Mouse (Mus musculus) liver, adult 2 months (tissue): Measurements from ENCODE around the gene Pnpla5. TPM values are rescaled to one million over a fixed set of nuclear protein-coding genes. Genes with fewer than 3 reads are reported as not detected.

Source experiments
- DNase-seq: peaks from one replicate; pipeline ENCODE4 v3.0.0-alpha.2; 2011; ENCODE audit warnings: low read depth, low spot score; ENCODE audit errors: extremely low read depth
- H3K27ac ChIP-seq: fragments of 200-500 bp; replicated peaks from 2 replicates; pipeline ENCODE4 v1.5.1; 2012; ENCODE audit warnings: low read depth, mild to moderate bottlenecking, control low read depth, inconsistent platforms, low read length; ENCODE audit not compliant: insufficient read depth
- H3K27me3 ChIP-seq: fragments of 200-500 bp; 2 replicates; pipeline ENCODE4 v1.6.1; 2012; ENCODE audit warnings: mild to moderate bottlenecking, moderate library complexity, low read length, inconsistent platforms; ENCODE audit not compliant: control insufficient read depth, insufficient read depth
- H3K36me3 ChIP-seq: fragments of 200-500 bp; 2 replicates; pipeline ENCODE4 v1.6.1; 2012; ENCODE audit warnings: low read length, inconsistent platforms; ENCODE audit not compliant: control insufficient read depth, insufficient read depth
- H3K4me1 ChIP-seq: fragments of 200-500 bp; 2 replicates; pipeline ENCODE4 v1.6.1; 2011; ENCODE audit warnings: low read length; ENCODE audit not compliant: control insufficient read depth, insufficient read depth
- H3K4me3 ChIP-seq: fragments of 200-500 bp; 2 replicates; pipeline ENCODE4 v1.5.1; 2011; ENCODE audit warnings: low read depth, mild to moderate bottlenecking, control low read depth, low read length, moderate library complexity; ENCODE audit not compliant: insufficient read depth
- H3K79me2 ChIP-seq: fragments of 200-500 bp; 2 replicates; pipeline ENCODE4 v1.6.1; 2012; ENCODE audit warnings: inconsistent platforms, mild to moderate bottlenecking, low read length, moderate library complexity; ENCODE audit not compliant: control insufficient read depth, insufficient read depth
- H3K9ac ChIP-seq: fragments of 200-500 bp; 2 replicates; pipeline ENCODE4 v1.6.1; 2012; ENCODE audit warnings: low read depth, mild to moderate bottlenecking, control low read depth, inconsistent platforms, low read length
- CTCF ChIP-seq: fragments of 200-500 bp; IDR thresholded peaks from 2 replicates; pipeline ENCODE4 v1.5.1; 2011; ENCODE audit warnings: low read depth, low read length, control low read depth
- POLR2A ChIP-seq: fragments of 200-500 bp; IDR thresholded peaks from 2 replicates; pipeline ENCODE4 v1.6.1; 2011; ENCODE audit warnings: low read length, control low read depth; ENCODE audit not compliant: insufficient read depth; ENCODE audit errors: extremely low read depth
- WGBS: fragments of 180-500 bp; shearing (Covaris S2); methylation state at CpG from one replicate; pipeline ENCODE4 v1.1.7; 2018; 5-methylcytosine and 5-hydroxymethylcytosine counted together
- polyA plus RNA-seq: library from polyadenylated mRNA; depleted of rRNA; stranded (reverse); fragments of >200 nt; gene quantifications from 2 replicates; pipeline ENCODE4 v1.2.3, GENCODE M21; 2012; rRNA removed
- total RNA-seq: library from RNA; depleted of rRNA; stranded (reverse); fragments of >200 nt; gene quantifications from 2 replicates; pipeline ENCODE4 v1.2.3, GENCODE M21; 2014; rRNA removed

Pnpla5 gene
- total and polyA plus RNA-seq, 2 experiments, result 0.13 to 0.28 TPM

DNA sequence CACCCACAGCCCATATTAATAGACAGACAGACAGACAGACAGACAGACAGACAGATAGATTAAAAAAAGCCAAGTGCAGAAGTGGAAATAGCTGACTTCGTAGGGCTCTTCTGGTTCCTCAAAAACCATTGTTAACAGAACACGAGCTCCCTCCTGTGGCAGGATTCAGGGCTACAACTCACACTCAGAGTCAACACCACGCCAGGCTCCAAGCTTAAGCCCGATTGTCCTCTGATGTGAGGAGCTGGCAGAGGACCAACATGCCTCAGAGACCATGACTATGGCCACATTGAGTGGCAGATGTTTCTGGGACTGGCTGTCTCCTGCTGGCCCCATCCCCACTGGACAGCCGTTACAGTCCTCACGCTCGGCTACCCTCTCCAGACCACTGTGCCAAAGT lies 50.7 kb downstream of the Pnpla5 start:
- 34% methylated on average over 7 of the region's 7 CpGs for WGBS
- H3K27ac ChIP-seq, result no peak overlapping the region
- DNase-seq, result peak; percentile 18
- peaks cover 2% of the 10 kb centered on the region; the same call in 1 of the 2 replicates for H3K4me1 ChIP-seq
- H3K9ac ChIP-seq, result no peak overlapping the region
- TF ChIP-seq POLR2A, result no peak
- TF ChIP-seq CTCF, result peak; percentile 64; the same call in 1 of the 2 replicates
- peaks cover 7% of the 10 kb centered on the region; the same call in 1 of the 2 replicates for H3K27me3 ChIP-seq
- H3K4me3 ChIP-seq, result no peak overlapping the region
- no peaks in the 10 kb centered on the region for H3K36me3 ChIP-seq
- H3K79me2 ChIP-seq, result no peaks in the 10 kb centered on the region

- WGBS, result 5% methylated on average over 13 of the region's 13 CpGs
- no peak for TF ChIP-seq CTCF
- no peak for TF ChIP-seq POLR2A
- Histone ChIP-seq H3K9ac (no peak overlapping the region), H3K79me2 (no peaks in the 10 kb centered on the region), H3K4me1 (peaks cover 2% of the 10 kb centered on the region; the same call in 1 of the 2 replicates), H3K27me3 (peaks cover 11% of the 10 kb centered on the region; the same call in 1 of the 2 replicates), H3K27ac (no peak overlapping the region), H3K36me3 (no peaks in the 10 kb centered on the region), H3K4me3 (no peak overlapping the region)
- no peak for DNase-seq
Measured at GRCm38 (mm10) chr15:84070116-84070676, 52.8 kb downstream of the Pnpla5 start.

DNA sequence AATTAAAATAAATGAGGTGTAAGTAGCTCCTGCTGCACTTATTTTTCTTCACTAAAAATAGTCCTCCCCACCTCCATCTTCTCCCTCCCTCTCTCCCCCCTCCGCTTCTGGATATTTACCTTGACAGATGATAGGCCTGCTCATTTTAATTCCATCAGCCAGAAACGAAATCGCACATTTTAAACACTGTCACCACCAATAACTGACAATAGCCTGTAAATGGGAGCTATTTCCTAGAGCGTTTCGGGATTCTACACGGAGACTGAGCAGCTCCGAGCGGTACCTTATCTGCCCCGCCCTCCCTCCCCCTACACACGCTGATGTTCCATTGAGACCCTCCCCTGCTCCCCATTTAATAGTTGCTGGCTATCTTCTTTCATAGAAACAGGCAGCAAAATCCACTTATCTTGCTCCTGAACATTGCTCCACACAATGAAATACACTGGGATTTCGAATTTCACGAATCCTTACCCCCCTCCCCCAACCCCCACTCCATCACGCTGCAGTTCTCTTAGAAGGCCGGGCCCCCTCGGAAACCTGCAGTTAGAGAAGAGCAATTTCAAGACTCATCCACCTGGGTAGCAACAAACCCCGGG lies 53.4 kb downstream of the Pnpla5 start:
- no peak for DNase-seq
- H3K36me3 ChIP-seq, result no peaks in the 10 kb centered on the region

GRCm38 (mm10) chr15:84065701-84066100 lies 57.3 kb downstream of the Pnpla5 start:
- peak; percentile 15; the same call in 1 of the 2 replicates for TF ChIP-seq CTCF
- TF ChIP-seq POLR2A, result no peak
- H3K27ac ChIP-seq, result no peak overlapping the region
- H3K27me3 ChIP-seq, result peaks cover 20% of the 10 kb centered on the region; the same call in 1 of the 2 replicates
- no peak overlapping the region for H3K4me3 ChIP-seq
- no peak overlapping the region for H3K9ac ChIP-seq
- H3K4me1 ChIP-seq, result no peaks in the 10 kb centered on the region
- DNase-seq, result no peak
- H3K36me3 ChIP-seq, result no peaks in the 10 kb centered on the region
- H3K79me2 ChIP-seq, result no peaks in the 10 kb centered on the region
- WGBS, result 73% methylated on average over 4 of the region's 4 CpGs

More for the DNA sequence above, 53.4 kb downstream of the Pnpla5 start:
- H3K27me3 ChIP-seq, result peaks cover 16% of the 10 kb centered on the region; the same call in 1 of the 2 replicates
- H3K4me1 ChIP-seq, result peaks cover 2% of the 10 kb centered on the region; the same call in 1 of the 2 replicates
- no peak overlapping the region for H3K4me3 ChIP-seq
- H3K79me2 ChIP-seq, result no peaks in the 10 kb centered on the region
- H3K27ac ChIP-seq, result no peak overlapping the region
- no peak overlapping the region for H3K9ac ChIP-seq
- 13% methylated on average over 16 of the region's 16 CpGs for WGBS
- TF ChIP-seq CTCF (no peak), POLR2A (no peak)

DNA sequence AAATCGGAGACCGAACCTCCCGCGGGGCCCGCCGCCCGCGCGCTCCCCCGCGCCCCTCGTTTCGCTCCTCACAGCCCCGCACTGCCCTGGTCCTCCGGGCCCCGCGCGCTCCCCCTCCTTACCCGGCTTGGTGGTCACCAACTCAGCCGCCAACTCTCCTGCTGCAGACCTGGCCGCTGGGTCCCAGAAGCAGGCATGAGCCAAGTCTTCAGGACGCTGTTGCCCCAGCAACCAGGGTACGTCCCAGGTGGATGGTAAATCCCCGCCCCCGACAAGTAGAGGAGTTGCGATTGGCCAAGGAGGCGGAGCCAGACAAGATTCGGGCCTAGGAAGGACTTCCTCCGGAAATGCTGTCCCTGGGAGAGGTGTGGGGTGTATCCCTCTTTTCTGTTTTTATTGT lies 57.8 kb downstream of the Pnpla5 start, which contains the start of gene Efcab6:
Gene Efcab6 (minus strand): TSS at position 240 of the 400 bp plus-strand sequence.
- DNase-seq, result no peak
- Histone ChIP-seq H3K36me3 (no peaks in the 10 kb centered on the region), H3K9ac (no peak within 1 kb of the TSS), H3K27ac (no peak within 1 kb of the TSS), H3K79me2 (no peaks in the 10 kb centered on the region), H3K4me3 (no peak within 1 kb of the TSS), H3K27me3 (peaks cover 20% of the 10 kb centered on the region; the same call in 1 of the 2 replicates), H3K4me1 (no peaks in the 10 kb centered on the region)
- TF ChIP-seq POLR2A (no peak), CTCF (no peak)
- WGBS, result 6% methylated on average over 29 of the region's 29 CpGs

Other genes starting within 250 kb of the Pnpla5 start
- not detected in 2 replicates for gene Efcab6, start 57.8 kb downstream of the Pnpla5 start, total RNA-seq
- not detected in 2 replicates for gene Efcab6, start 57.8 kb downstream of the Pnpla5 start, polyA plus RNA-seq
- gene Sult4a1, start 17.4 kb downstream of the Pnpla5 start, total RNA-seq, result 0.13 TPM in 1 of 2 replicates, not detected in the other
- 0.06 TPM in 1 of 2 replicates, not detected in the other for gene Sult4a1, start 17.4 kb downstream of the Pnpla5 start, polyA plus RNA-seq
- 1.2 and 2.6 TPM in 2 replicates for gene Pnpla3, start 44.7 kb upstream of the Pnpla5 start, total RNA-seq
- 4.7 and 10.6 TPM in 2 replicates for gene Pnpla3, start 44.7 kb upstream of the Pnpla5 start, polyA plus RNA-seq
- 46.4 and 58.3 TPM in 2 replicates for gene Samm50, start 69.1 kb upstream of the Pnpla5 start, total RNA-seq
- gene Samm50, start 69.1 kb upstream of the Pnpla5 start, polyA plus RNA-seq, result 8.8 and 11.5 TPM in 2 replicates
- gene Parvb, start 108.9 kb upstream of the Pnpla5 start, total RNA-seq, result 0.55 and 0.94 TPM in 2 replicates
- gene Parvb, start 108.9 kb upstream of the Pnpla5 start, polyA plus RNA-seq, result 1.4 and 2.0 TPM in 2 replicates
- gene Parvg, start 200.9 kb upstream of the Pnpla5 start, total RNA-seq, result 0.74 and 1.3 TPM in 2 replicates
- 0.85 and 0.95 TPM in 2 replicates for gene Parvg, start 200.9 kb upstream of the Pnpla5 start, polyA plus RNA-seq